Mouse (Mus musculus) stomach, postnatal 0 days (tissue): Measurements from ENCODE around the gene Platr17. TPM values are rescaled to one million over a fixed set of nuclear protein-coding genes. Genes with fewer than 3 reads are reported as not detected.

ENCODE experiments used
- ATAC-seq: fragments of 200-750 bp; cut with Nextera tagmentation; 2 replicates; pipeline ENCODE4 v1.8.0; 2017; ENCODE audit not compliant: low FRiP score, low TSS enrichment
- DNase-seq: peaks from one replicate; pipeline ENCODE4 v3.0.0-alpha.2; 2016; ENCODE audit warnings: low spot score
- H3K27ac ChIP-seq: fragments of 300-500 bp; sonication (generic); replicated peaks from 2 replicates; pipeline ENCODE4 v1.5.1; 2014; ENCODE audit warnings: mild to moderate bottlenecking, control low read depth
- H3K27me3 ChIP-seq: fragments of 300-500 bp; sonication (generic); 2 replicates; pipeline ENCODE4 v1.6.1; 2014; ENCODE audit warnings: low read length; ENCODE audit not compliant: control insufficient read depth, insufficient read depth
- H3K36me3 ChIP-seq: fragments of 300-500 bp; sonication (generic); 2 replicates; pipeline ENCODE4 v1.6.1; 2014; ENCODE audit warnings: low read length, mixed read lengths; ENCODE audit not compliant: control insufficient read depth, insufficient read depth
- H3K4me1 ChIP-seq: fragments of 300-500 bp; sonication (generic); replicated peaks from 2 replicates; pipeline ENCODE4 v1.6.1; 2014; ENCODE audit warnings: antibody characterized with exemption; ENCODE audit not compliant: control insufficient read depth, insufficient read depth
- H3K4me2 ChIP-seq: fragments of 300-500 bp; sonication (generic); replicated peaks from 2 replicates; pipeline ENCODE4 v1.6.1; 2014; ENCODE audit warnings: low read depth, mild to moderate bottlenecking, control low read depth, moderate library complexity
- H3K4me3 ChIP-seq: fragments of 300-500 bp; sonication (generic); 2 replicates; pipeline ENCODE4 v1.5.1; 2014; ENCODE audit warnings: low read depth, low read length, control low read depth
- H3K9ac ChIP-seq: fragments of 300-500 bp; sonication (generic); 2 replicates; pipeline ENCODE4 v1.6.1; 2014; ENCODE audit warnings: mild to moderate bottlenecking, low read length, control low read depth, mixed read lengths
- H3K9me3 ChIP-seq: fragments of 300-500 bp; sonication (generic); 2 replicates; pipeline ENCODE4 v1.6.1; 2016; ENCODE audit warnings: low read length; ENCODE audit not compliant: control insufficient read depth
- CTCF ChIP-seq: IDR thresholded peaks from 2 replicates; pipeline ENCODE4 v1.5.1; 2016; ENCODE audit warnings: antibody characterized with exemption, low read depth, mild to moderate bottlenecking, moderate library complexity
- EP300 ChIP-seq: optimal IDR thresholded peaks from 2 replicates; pipeline ENCODE3; 2016; ENCODE audit warnings: antibody characterized with exemption
- WGBS: fragments of 180-500 bp; shearing (Covaris S2); extraction: QIAGEN DNeasy Blood & Tissue Kit; methylation state at CpG from one replicate; pipeline ENCODE4 v1.1.7; 2014; 5-methylcytosine and 5-hydroxymethylcytosine counted together
- polyA plus RNA-seq: library from polyadenylated mRNA; unstranded; fragments of >200 nt; fragmentation: Nextera tagmentation; extraction: Ambion mirVana; gene quantifications from 2 replicates; pipeline ENCODE4 v1.2.1, GENCODE M21; 2015

Platr17 gene
- polyA plus RNA-seq, 1 experiment from 2014 or later, result 1.1 TPM

DNA sequence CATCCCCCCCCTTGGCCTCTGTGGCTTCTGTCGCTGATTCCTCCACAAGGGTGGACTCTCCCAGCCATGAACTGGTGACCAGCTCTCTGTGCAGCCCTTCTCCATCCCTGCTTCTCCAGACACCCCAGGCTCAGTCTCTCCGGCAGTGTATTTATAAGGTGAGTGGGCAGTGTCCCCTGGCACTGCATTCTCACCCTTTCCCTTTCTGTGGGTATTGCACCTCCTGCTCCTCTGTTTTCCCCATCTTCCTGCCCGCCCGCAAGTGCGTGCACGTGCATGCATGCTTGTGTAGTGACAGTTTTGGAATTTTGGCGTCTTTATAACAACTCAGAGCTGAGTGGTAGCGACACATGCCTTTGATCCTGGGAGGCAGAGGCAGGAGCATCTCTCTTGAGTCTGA, 9.0 kb downstream of the Platr17 start:
- ATAC-seq, result no peak
- Histone ChIP-seq H3K36me3 (peaks cover 20% of the 10 kb centered on the region), H3K9ac (no peak overlapping the region), H3K4me2 (no peak overlapping the region), H3K9me3 (no peaks in the 10 kb centered on the region), H3K27ac (no peak overlapping the region), H3K27me3 (no peaks in the 10 kb centered on the region), H3K4me1 (peaks cover 3% of the 10 kb centered on the region; the same call in 1 of the 2 replicates), H3K4me3 (no peak overlapping the region)
- TF ChIP-seq CTCF (no peak), EP300 (no peak)
- 95% methylated on average over 8 of the region's 8 CpGs for WGBS
- no peak for DNase-seq

DNA sequence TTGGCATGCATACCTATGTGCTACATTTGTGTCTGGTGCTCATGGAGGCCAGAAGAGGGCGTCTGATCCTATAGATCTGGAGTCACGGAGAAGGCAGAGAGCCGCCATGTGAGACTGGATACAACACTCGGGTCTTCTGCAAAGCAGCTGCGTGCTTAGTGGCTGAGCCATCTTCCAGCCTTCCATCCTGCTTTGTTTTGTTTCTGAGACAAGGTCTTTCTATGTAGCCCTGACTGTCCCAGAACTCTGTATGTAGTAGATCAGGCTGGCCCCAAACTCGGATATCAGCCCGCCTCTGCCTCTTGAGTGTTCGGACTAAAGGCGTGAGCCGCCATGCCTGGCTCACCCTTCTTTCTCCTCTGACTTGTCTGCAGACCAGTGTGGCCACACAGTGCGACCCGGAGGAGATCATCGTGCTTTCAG, 10.0 kb downstream of the Platr17 start:
- Histone ChIP-seq H3K4me1 (peaks cover 3% of the 10 kb centered on the region; the same call in 1 of the 2 replicates), H3K4me3 (no peak overlapping the region), H3K27me3 (no peaks in the 10 kb centered on the region), H3K36me3 (peaks cover 20% of the 10 kb centered on the region), H3K9ac (no peak overlapping the region), H3K4me2 (peak overlapping the region; percentile 27; the same call in 1 of the 2 replicates), H3K9me3 (no peaks in the 10 kb centered on the region), H3K27ac (no peak overlapping the region)
- TF ChIP-seq CTCF, result peak; percentile 55
- no peak for TF ChIP-seq EP300
- DNase-seq (no peak), ATAC-seq (no peak)
- 71% methylated on average over 13 of the region's 13 CpGs for WGBS

- H3K4me1 ChIP-seq, result no peaks in the 10 kb centered on the region
- WGBS, result under 1% methylated on average over 31 of the region's 34 CpGs
- ATAC-seq (peak; percentile 93), DNase-seq (peak; percentile 99)
- peak within 1 kb of the TSS; percentile 58 for H3K4me3 ChIP-seq
- no peaks in the 10 kb centered on the region for H3K27me3 ChIP-seq
- H3K36me3 ChIP-seq, result peaks cover 20% of the 10 kb centered on the region
- H3K4me2 ChIP-seq, result peak within 1 kb of the TSS; percentile 77
- H3K9me3 ChIP-seq, result no peaks in the 10 kb centered on the region
- peak within 1 kb of the TSS; percentile 71 for H3K9ac ChIP-seq
- peak within 1 kb of the TSS; percentile 81 for H3K27ac ChIP-seq
- TF ChIP-seq CTCF (no peak), EP300 (peak; percentile 85)
These were observed 10.8 kb downstream of the Platr17 start, which contains the start of the genes Tapbp and Zbtb22 for GRCm38 (mm10) chr17:33915671-33916250. Gene Tapbp (plus strand): TSS chr17:33915899. Gene Zbtb22 (plus strand): TSS chr17:33915904.

GRCm38 (mm10) chr17:33916294-33916693, 11.4 kb downstream of the Platr17 start:
- no peak for DNase-seq
- Histone ChIP-seq H3K4me3 (peak overlapping the region; percentile 58), H3K9me3 (no peaks in the 10 kb centered on the region), H3K9ac (peak overlapping the region; percentile 71), H3K4me1 (no peaks in the 10 kb centered on the region), H3K27ac (peak overlapping the region; percentile 81), H3K4me2 (peak overlapping the region; percentile 77), H3K27me3 (no peaks in the 10 kb centered on the region), H3K36me3 (peaks cover 20% of the 10 kb centered on the region)
- under 1% methylated on average over 18 of the region's 20 CpGs for WGBS
- ATAC-seq, result no peak
- TF ChIP-seq EP300, result no peak
- TF ChIP-seq CTCF, result no peak

DNA sequence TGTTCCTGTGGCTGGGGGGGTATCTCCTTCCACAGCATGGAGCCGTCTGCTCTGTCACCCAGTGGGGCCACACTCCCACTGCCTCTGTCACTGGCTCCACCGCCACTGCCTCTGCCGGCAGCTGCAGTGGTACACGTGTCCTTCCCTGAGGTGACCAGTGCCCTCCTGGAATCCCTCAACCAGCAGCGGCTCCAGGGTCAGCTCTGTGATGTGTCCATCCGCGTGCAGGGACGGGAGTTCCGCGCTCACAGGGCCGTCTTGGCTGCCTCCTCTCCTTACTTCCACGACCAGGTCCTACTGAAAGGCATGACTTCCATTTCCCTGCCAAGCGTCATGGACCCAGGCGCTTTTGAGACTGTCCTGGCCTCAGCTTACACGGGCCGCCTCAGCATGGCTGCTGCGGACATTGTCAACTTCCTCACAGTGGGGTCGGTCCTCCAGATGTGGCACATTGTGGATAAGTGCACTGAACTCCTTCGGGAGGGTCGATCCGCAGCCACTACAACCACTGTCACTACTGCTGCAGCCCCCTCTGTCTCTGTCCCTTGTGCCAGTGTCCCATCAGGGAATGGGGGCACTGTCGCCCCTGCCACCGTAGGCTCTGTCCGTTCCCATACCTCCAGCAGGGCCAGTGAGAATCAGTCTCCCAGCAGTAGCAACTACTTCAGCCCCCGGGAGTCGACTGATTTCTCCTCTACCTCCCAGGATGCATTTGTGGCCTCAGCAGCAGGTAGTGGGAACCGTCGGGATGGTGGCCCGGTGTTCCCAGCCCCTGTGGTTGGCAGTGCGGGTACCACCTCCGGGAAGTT, 12.1 kb downstream of the Platr17 start:
- Histone ChIP-seq H3K4me1 (no peaks in the 10 kb centered on the region), H3K4me3 (peak overlapping the region; percentile 58), H3K4me2 (peak overlapping the region; percentile 77), H3K9me3 (no peaks in the 10 kb centered on the region), H3K27me3 (no peaks in the 10 kb centered on the region), H3K27ac (no peak overlapping the region; the same call in 1 of the 2 replicates), H3K36me3 (peaks cover 15% of the 10 kb centered on the region), H3K9ac (peak overlapping the region; percentile 71; the same call in 1 of the 2 replicates)
- ATAC-seq (no peak), DNase-seq (no peak)
- WGBS, result 70% methylated on average over 31 of the region's 31 CpGs
- no peak for TF ChIP-seq EP300
- no peak for TF ChIP-seq CTCF
